Mouse (Mus musculus) G1E (cell line): ENCODE measurements around the gene Tctn3. TPM values are rescaled to one million over a fixed set of nuclear protein-coding genes. Genes with fewer than 3 reads are reported as not detected.
A peak's percentile ranks its signal among the peaks of the same experiment; 100 is the strongest.

Source experiments
- ATAC-seq: 2 replicates; pipeline ENCODE4 v1.8.0; 2016; ENCODE audit warnings: mild to moderate bottlenecking; ENCODE audit not compliant: insufficient number of reproducible peaks, poor library complexity, low FRiP score, severe bottlenecking; ENCODE audit errors: extremely low read depth
- DNase-seq: peaks from one replicate; pipeline ENCODE4 v3.0.0; 2012; ENCODE audit warnings: low spot score
- H3K27me3 ChIP-seq: 2 replicates; pipeline ENCODE4 v1.6.1; 2012; ENCODE audit warnings: mild to moderate bottlenecking, low read length, inconsistent platforms; ENCODE audit not compliant: insufficient read depth
- H3K36me3 ChIP-seq: replicated peaks from 2 replicates; pipeline ENCODE3; 2012; ENCODE audit warnings: mild to moderate bottlenecking, inconsistent platforms
- H3K4me1 ChIP-seq: 2 replicates; pipeline ENCODE4 v1.6.1; 2012; ENCODE audit warnings: low read depth, low read length, inconsistent platforms, mixed read lengths; ENCODE audit not compliant: insufficient read depth
- H3K4me3 ChIP-seq: 2 replicates; pipeline ENCODE4 v1.5.1; 2012; ENCODE audit warnings: low read depth, mild to moderate bottlenecking, inconsistent platforms, low read length, moderate library complexity, mixed read lengths
- H3K9me3 ChIP-seq: replicated peaks from 2 replicates; pipeline ENCODE4 v1.6.1; 2012; ENCODE audit warnings: inconsistent platforms
- CTCF ChIP-seq: IDR thresholded peaks from 2 replicates; pipeline ENCODE4 v1.5.1; 2012; ENCODE audit warnings: low read depth, low read length, inconsistent platforms, mixed read lengths
- GATA1 ChIP-seq: IDR thresholded peaks from 2 replicates; pipeline ENCODE4 v1.6.1; 2012; ENCODE audit warnings: borderline replicate concordance, low read length, inconsistent platforms, mixed read lengths
- GATA2 ChIP-seq: IDR thresholded peaks from 2 replicates; pipeline ENCODE4 v1.6.1; 2012; ENCODE audit warnings: low read depth, low read length, inconsistent platforms, borderline replicate concordance
- POLR2AphosphoS5 ChIP-seq: IDR thresholded peaks from 2 replicates; pipeline ENCODE4 v1.6.1; 2012; ENCODE audit warnings: low read depth, low read length, inconsistent platforms; ENCODE audit not compliant: insufficient replicate concordance
- TAL1 ChIP-seq: conservative IDR thresholded peaks from 2 replicates; pipeline ENCODE4 v1.6.1; 2012; ENCODE audit warnings: low read depth, low read length, inconsistent platforms, mixed read lengths
- polyA plus RNA-seq: library from polyadenylated mRNA; stranded (reverse); fragments of >175 nt; gene quantifications from 2 replicates; pipeline ENCODE4 v1.2.3, GENCODE M21; 2012
- total RNA-seq, 2 experiments: library from RNA; stranded (forward) in 1 of 2; stranded (reverse) in 1 of 2; fragments of 200-1000 nt in 1 of 2; fragments of >200 nt in 1 of 2; fragmentation: Nextera tagmentation in 1 of 2; gene quantifications; 2 replicates each; pipeline ENCODE4 v1.2.3; 2014 to 2017

The Tctn3 gene
- total and polyA plus RNA-seq, 3 experiments: 7.3 to 16.4 (median 15.3) TPM

DNA sequence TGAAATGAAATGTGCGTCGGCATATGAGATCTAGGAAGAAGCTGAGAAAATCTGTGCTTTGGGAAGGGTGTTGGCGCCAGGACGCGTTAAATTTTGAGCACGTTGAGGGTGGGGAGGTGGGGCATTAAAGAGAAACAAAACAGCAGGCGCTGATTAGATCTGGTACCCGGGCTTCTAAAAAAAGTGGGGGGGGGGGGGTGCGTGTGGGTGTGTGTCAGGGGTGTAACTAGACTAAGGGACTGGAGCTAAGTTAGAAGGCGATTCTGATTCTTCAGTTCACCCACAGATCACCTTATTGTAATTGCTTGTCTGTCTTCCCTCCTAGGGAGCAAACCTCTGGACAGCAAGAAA, 22.5 kb downstream of the Tctn3 start:
- no peaks in the 10 kb centered on the region for H3K9me3 ChIP-seq
- no peaks in the 10 kb centered on the region for H3K27me3 ChIP-seq
- peaks cover 47% of the 10 kb centered on the region for H3K4me1 ChIP-seq
- no peak for ATAC-seq
- H3K36me3 ChIP-seq: peaks cover 29% of the 10 kb centered on the region
- TF ChIP-seq GATA1 (no peak), CTCF (no peak), POLR2AphosphoS5 (no peak), TAL1 (no peak), GATA2 (no peak)
- DNase-seq: peak; percentile 31
- peak overlapping the region; percentile 94 for H3K4me3 ChIP-seq

DNA sequence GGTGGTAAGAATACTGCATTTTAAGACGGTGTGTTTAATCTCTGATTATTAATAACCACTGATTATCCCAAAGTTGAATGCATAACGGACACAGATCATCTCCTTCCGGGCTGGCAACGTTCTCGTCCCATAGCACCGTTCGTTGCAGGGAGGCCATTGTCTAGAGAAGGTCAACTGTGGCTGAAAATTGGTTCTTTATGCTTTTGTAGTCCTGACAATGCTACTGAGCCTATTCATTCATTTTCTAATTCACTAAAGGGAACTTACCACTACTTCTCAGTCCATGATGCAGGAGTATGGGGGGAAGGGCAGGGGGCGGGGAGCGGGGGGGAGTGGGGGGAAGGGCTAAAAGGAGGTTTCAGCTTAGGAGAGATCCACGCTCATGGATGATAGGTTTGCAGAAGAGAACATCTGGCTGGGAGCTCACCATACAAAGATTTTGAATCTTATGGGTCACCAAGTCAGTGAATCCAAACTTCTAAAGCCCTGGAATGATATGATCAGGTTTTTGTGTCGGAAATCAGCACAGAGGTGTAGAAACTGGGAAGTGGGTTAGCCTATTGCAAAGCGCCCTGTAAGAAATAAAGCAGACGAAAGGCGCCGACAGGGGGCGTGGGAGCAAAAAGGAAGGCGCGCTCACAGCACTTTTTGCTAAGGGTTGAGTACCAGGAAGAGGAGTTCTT, 23.0 kb downstream of the Tctn3 start:
- peak; percentile 65 for DNase-seq
- H3K27me3 ChIP-seq: no peaks in the 10 kb centered on the region
- H3K36me3 ChIP-seq: peaks cover 32% of the 10 kb centered on the region
- H3K4me1 ChIP-seq: peaks cover 51% of the 10 kb centered on the region
- H3K9me3 ChIP-seq: no peaks in the 10 kb centered on the region
- no peak for TF ChIP-seq GATA1
- no peak for TF ChIP-seq POLR2AphosphoS5
- peak; percentile 34; the same call in 1 of the 2 replicates for TF ChIP-seq CTCF
- no peak for TF ChIP-seq GATA2
- H3K4me3 ChIP-seq: peak overlapping the region; percentile 94
- ATAC-seq: peak; percentile 16; the same call in 1 of the 2 replicates

DNA sequence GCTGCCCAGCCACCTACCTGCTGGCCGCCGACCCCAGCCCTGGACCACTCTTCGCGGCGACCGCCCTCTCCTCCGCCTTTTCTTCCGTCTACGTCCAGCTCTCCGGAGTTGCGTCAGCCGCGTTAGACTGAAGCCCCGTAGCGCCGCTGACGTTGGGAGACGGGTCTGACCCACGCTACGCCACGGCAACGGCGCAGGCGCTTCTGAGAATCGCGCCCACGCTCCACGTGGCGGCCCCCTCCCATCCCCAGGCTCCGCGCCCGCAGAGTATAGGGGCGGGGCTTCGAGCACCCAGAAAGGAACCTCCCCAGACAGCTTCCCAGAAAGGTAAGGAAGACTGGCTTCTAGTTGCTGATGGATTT, 23.8 kb downstream of the Tctn3 start, which contains the start of gene Aldh18a1:
TSS of gene Aldh18a1 (minus strand) at position 171 of the 362 bp plus-strand sequence.
- Histone ChIP-seq H3K4me3 (peak within 1 kb of the TSS; percentile 94), H3K4me1 (peaks cover 54% of the 10 kb centered on the region), H3K27me3 (no peaks in the 10 kb centered on the region), H3K36me3 (peaks cover 39% of the 10 kb centered on the region), H3K9me3 (no peaks in the 10 kb centered on the region)
- peak; percentile 79 for DNase-seq
- TF ChIP-seq POLR2AphosphoS5: no peak
- no peak for TF ChIP-seq GATA1
- TF ChIP-seq CTCF: no peak
- no peak for TF ChIP-seq TAL1
- TF ChIP-seq GATA2: no peak
- peak; percentile 64 for ATAC-seq

DNA sequence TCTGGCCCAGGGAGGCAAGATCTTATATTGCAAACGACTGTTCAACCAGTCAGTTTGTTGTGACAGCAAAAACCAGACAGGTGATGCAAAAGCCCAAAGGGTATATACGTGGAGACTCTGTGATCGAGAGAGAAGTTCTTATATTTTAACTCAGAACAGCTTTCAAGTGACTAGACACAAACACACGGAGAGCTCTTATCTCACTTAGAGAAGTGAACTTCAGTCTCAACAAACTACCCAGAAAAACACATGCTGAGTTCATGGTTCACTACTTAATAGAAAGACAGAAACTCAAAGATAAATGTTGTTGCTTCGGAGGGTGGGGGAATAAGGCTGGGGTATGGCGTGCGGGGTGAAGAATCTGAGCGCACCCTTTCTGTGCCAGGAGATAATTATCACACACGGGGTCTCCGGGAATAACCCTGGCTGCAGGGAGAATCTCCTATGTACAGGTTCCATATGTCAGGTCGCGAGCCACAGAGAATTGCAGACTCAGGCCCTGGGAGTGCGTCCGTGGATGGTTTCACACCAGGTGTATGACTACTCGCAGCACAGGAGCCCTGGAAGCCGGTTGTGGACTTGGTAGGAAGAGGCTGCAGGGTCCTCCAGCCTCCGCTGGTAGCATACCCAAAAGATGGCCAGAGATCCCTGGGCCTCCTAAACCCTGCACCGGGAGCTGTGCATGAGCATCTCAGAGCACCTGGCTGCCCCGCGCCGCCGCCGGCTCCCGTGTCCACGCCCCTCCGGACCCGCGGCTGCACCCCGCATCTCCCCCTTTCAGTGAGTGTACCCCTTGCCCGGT, 24.3 kb downstream of the Tctn3 start:
- Histone ChIP-seq H3K9me3 (no peaks in the 10 kb centered on the region), H3K27me3 (no peaks in the 10 kb centered on the region), H3K4me3 (peak overlapping the region; percentile 94), H3K4me1 (peaks cover 54% of the 10 kb centered on the region), H3K36me3 (peaks cover 45% of the 10 kb centered on the region)
- DNase-seq: no peak
- TF ChIP-seq CTCF (no peak), POLR2AphosphoS5 (no peak), GATA2 (no peak), TAL1 (no peak), GATA1 (no peak)
- no peak for ATAC-seq

DNA sequence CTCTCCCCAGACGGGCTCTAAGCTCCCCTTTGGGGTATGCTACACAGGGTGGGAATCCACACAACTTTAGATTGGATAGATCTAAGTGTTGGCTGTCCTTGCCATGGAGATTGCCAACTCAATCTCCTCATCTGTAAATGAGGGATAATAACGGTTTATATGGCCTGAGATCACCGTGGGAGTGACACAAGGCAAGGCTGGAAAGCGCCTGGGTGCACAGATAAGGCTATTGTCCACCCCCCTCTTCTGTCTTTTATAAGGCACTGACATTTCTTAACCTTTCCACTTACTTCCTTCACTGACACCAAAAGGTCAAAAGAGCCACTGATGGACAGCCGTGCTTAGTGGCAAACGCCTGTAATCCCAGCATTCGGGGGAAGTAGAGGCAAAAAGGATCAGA, 25.1 kb downstream of the Tctn3 start:
- Histone ChIP-seq H3K36me3 (peaks cover 53% of the 10 kb centered on the region), H3K4me1 (peaks cover 60% of the 10 kb centered on the region), H3K4me3 (peak overlapping the region; percentile 94), H3K9me3 (no peaks in the 10 kb centered on the region), H3K27me3 (no peaks in the 10 kb centered on the region)
- DNase-seq: peak; percentile 16
- peak; percentile 48 for ATAC-seq
- TF ChIP-seq TAL1 (peak; percentile 65), POLR2AphosphoS5 (no peak)

DNA sequence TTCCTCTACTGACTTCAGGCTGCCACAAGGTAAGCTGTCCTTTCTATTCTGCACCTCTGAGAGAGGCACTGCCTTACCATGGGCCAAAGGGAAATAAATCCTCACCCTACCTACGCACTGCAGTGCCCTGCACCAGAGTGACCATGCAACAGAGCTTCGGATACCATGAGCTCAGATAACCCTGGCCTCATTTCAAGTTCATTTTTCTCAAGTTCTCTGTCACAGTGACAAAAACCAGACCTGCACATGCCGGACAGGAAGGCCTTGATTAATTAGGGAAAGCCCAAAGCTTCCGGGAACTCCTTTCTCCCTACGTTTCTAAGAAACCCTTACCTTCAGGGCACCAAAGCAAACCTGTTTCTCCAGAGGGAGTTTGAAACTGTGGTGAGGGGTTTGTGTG, 30.4 kb downstream of the Tctn3 start:
- Histone ChIP-seq H3K4me3 (no peak overlapping the region), H3K4me1 (peaks cover 44% of the 10 kb centered on the region), H3K36me3 (peaks cover 99% of the 10 kb centered on the region), H3K27me3 (no peaks in the 10 kb centered on the region), H3K9me3 (no peaks in the 10 kb centered on the region)
- ATAC-seq (no peak), DNase-seq (no peak)
- no peak for TF ChIP-seq TAL1
- TF ChIP-seq POLR2AphosphoS5: no peak
- no peak for TF ChIP-seq CTCF
- TF ChIP-seq GATA1: no peak
- TF ChIP-seq GATA2: no peak
